Mouse (Mus musculus) lung, embryonic 14.5 days (tissue): ENCODE results near the gene Ncs1. TPM values are rescaled to one million over a fixed set of nuclear protein-coding genes. Genes with fewer than 3 reads are reported as not detected.

Experiments used
- ATAC-seq: fragments of 200-750 bp; cut with Nextera tagmentation; 2 replicates; pipeline ENCODE4 v1.8.0; 2017; ENCODE audit warnings: mild to moderate bottlenecking, moderate TSS enrichment, moderate library complexity; ENCODE audit not compliant: insufficient read depth
- DNase-seq: peaks from one replicate; pipeline ENCODE4 v3.0.0-alpha.2; 2015
- H3K27ac ChIP-seq: fragments of 300-500 bp; sonication (generic); 2 replicates; pipeline ENCODE4 v1.5.1; 2014; ENCODE audit warnings: low read depth, mild to moderate bottlenecking, moderate library complexity
- H3K27me3 ChIP-seq: fragments of 300-500 bp; sonication (generic); 2 replicates; pipeline ENCODE4 v1.6.1; 2014; ENCODE audit warnings: low read length, control low read depth; ENCODE audit not compliant: insufficient read depth
- H3K36me3 ChIP-seq: fragments of 300-500 bp; sonication (generic); 2 replicates; pipeline ENCODE4 v1.6.1; 2014; ENCODE audit warnings: control low read depth; ENCODE audit not compliant: insufficient read depth
- H3K4me1 ChIP-seq: fragments of 300-500 bp; sonication (generic); 2 replicates; pipeline ENCODE4 v1.6.1; 2014; ENCODE audit warnings: antibody characterized with exemption, control low read depth; ENCODE audit not compliant: insufficient read depth
- H3K4me2 ChIP-seq: fragments of 300-500 bp; sonication (generic); 2 replicates; pipeline ENCODE4 v1.6.1; 2014; ENCODE audit warnings: mild to moderate bottlenecking
- H3K4me3 ChIP-seq: fragments of 300-500 bp; sonication (generic); 2 replicates; pipeline ENCODE4 v1.5.1; 2014; ENCODE audit warnings: low read depth, low read length
- H3K9ac ChIP-seq: fragments of 300-500 bp; sonication (generic); 2 replicates; pipeline ENCODE4 v1.6.1; 2014
- H3K9me3 ChIP-seq: fragments of 300-500 bp; sonication (generic); 2 replicates; pipeline ENCODE4 v1.6.1; 2016; ENCODE audit warnings: low read depth, low read length, control low read depth
- CTCF ChIP-seq: IDR thresholded peaks from 2 replicates; pipeline ENCODE4 v1.5.1; 2016; ENCODE audit warnings: antibody characterized with exemption, low read depth
- WGBS: fragments of 180-500 bp; shearing (Covaris S2); extraction: QIAGEN DNeasy Blood & Tissue Kit; methylation state at CpG from one replicate; pipeline ENCODE4 v1.1.7; 2014; 5-methylcytosine and 5-hydroxymethylcytosine counted together
- polyA plus RNA-seq: library from polyadenylated mRNA; unstranded; fragments of >200 nt; fragmentation: Nextera tagmentation; extraction: Ambion mirVana; gene quantifications from 2 replicates; pipeline ENCODE4 v1.2.1, GENCODE M21; 2014

Gene Ncs1
- polyA plus RNA-seq, 1 experiment from 2014 or later = 28.6 TPM

DNA sequence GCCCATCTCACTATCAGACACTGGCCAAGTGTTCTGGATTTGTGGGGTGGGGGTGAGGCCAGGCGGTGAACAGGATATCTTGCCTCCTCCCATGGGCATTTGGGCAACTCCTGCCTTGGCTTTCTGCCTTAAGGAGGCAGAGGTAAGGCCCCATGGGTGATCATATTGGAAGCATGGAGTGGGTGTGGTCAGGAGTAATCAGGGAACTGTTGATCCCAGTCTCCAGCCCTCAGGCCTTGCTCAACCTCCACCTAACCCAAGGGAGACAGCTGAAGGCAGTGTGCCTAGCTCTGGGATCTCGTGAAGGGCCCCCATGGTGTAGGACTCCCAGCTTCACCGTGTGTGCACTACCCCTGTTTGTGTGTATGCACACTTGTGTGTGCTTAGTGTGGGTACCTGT, 9.2 kb downstream of the Ncs1 start:
- no peak overlapping the region for H3K4me2 ChIP-seq
- ATAC-seq (no peak), DNase-seq (no peak)
- H3K36me3 ChIP-seq = no peaks in the 10 kb centered on the region
- peaks cover 22% of the 10 kb centered on the region for H3K4me1 ChIP-seq
- no peak for TF ChIP-seq CTCF
- H3K27me3 ChIP-seq = no peaks in the 10 kb centered on the region
- whole genome bisulfite sequencing = 82% methylated on average over 3 of the region's 3 CpGs
- no peak overlapping the region for H3K4me3 ChIP-seq
- H3K9ac ChIP-seq = no peak overlapping the region
- no peaks in the 10 kb centered on the region for H3K9me3 ChIP-seq
- no peak overlapping the region; the same call in 1 of the 2 replicates for H3K27ac ChIP-seq

- peak; percentile 54 for TF ChIP-seq CTCF
- H3K4me2 ChIP-seq = peak overlapping the region; percentile 41; the same call in 1 of the 2 replicates
- H3K4me1 ChIP-seq = peaks cover 22% of the 10 kb centered on the region
- DNase-seq (peak; percentile 81), ATAC-seq (peak; percentile 38)
- H3K27me3 ChIP-seq = no peaks in the 10 kb centered on the region
- no peaks in the 10 kb centered on the region for H3K36me3 ChIP-seq
- H3K4me3 ChIP-seq = no peak overlapping the region
- H3K9me3 ChIP-seq = no peaks in the 10 kb centered on the region
- H3K9ac ChIP-seq = no peak overlapping the region
- WGBS = 16% methylated on average over 21 of the region's 21 CpGs
- peak overlapping the region; percentile 66 for H3K27ac ChIP-seq
Observed at GRCm38 (mm10) chr2:31255952-31256938, 10.6 kb downstream of the Ncs1 start.

- Histone ChIP-seq H3K9ac (no peak overlapping the region), H3K27me3 (no peaks in the 10 kb centered on the region), H3K4me2 (peak overlapping the region; percentile 41; the same call in 1 of the 2 replicates), H3K4me1 (peaks cover 22% of the 10 kb centered on the region), H3K27ac (peak overlapping the region; percentile 66; the same call in 1 of the 2 replicates), H3K36me3 (no peaks in the 10 kb centered on the region), H3K9me3 (no peaks in the 10 kb centered on the region), H3K4me3 (no peak overlapping the region)
- no peak for TF ChIP-seq CTCF
- peak; percentile 16; the same call in 1 of the 2 replicates for ATAC-seq
- WGBS = 47% methylated on average over 6 of the region's 6 CpGs
- DNase-seq = peak; percentile 23
Observed at GRCm38 (mm10) chr2:31257096-31257495, 11.5 kb downstream of the Ncs1 start.

- Histone ChIP-seq H3K27me3 (no peaks in the 10 kb centered on the region), H3K27ac (peak overlapping the region; percentile 54; the same call in 1 of the 2 replicates), H3K9ac (peak overlapping the region; percentile 43), H3K4me1 (peaks cover 25% of the 10 kb centered on the region), H3K36me3 (no peaks in the 10 kb centered on the region), H3K4me2 (peak overlapping the region; percentile 83), H3K9me3 (no peaks in the 10 kb centered on the region), H3K4me3 (peak overlapping the region; percentile 40)
- 11% methylated on average over 22 of the region's 22 CpGs for WGBS
- peak; percentile 67 for ATAC-seq
- peak; percentile 93 for DNase-seq
- TF ChIP-seq CTCF = no peak
Observed at GRCm38 (mm10) chr2:31258609-31259366, 13.2 kb downstream of the Ncs1 start.

DNA sequence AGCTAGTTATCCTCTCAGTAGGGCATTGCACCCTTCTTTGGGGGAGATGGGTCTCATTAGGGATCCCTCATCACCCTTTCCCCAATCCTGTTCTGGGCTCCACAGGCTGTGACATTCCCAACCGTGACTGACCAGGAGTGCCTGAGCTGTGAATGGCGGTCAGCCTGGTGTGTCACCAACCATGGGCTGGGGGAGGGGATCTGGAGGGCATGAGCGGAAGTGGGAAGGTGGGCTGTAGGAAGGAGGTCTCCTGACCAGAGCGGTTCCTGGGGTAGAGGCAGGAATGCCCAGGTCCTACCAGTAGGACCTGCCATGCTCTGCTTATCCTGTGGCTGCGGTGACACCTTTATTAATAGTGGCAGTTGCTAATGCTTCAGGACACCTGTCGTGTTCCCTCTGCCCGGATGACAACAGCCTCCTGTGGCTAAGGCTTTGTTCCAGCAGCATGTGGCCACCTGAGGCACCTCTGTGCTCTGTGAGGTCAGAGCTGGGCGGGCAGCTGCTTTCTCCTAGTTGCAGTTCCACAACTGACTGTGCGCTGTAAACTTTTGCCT, 13.8 kb downstream of the Ncs1 start:
- ATAC-seq (peak; percentile 16; the same call in 1 of the 2 replicates), DNase-seq (no peak)
- Histone ChIP-seq H3K9ac (peak overlapping the region; percentile 43), H3K9me3 (no peaks in the 10 kb centered on the region), H3K4me2 (peak overlapping the region; percentile 83), H3K4me3 (peak overlapping the region; percentile 40), H3K27ac (peak overlapping the region; percentile 54; the same call in 1 of the 2 replicates), H3K27me3 (no peaks in the 10 kb centered on the region), H3K4me1 (peaks cover 32% of the 10 kb centered on the region), H3K36me3 (no peaks in the 10 kb centered on the region)
- no peak for TF ChIP-seq CTCF
- 28% methylated on average over 9 of the region's 9 CpGs for WGBS

GRCm38 (mm10) chr2:31260549-31260948, 14.9 kb downstream of the Ncs1 start:
- Histone ChIP-seq H3K27ac (no peak overlapping the region), H3K4me2 (no peak overlapping the region), H3K9me3 (no peaks in the 10 kb centered on the region), H3K27me3 (no peaks in the 10 kb centered on the region), H3K4me1 (peaks cover 33% of the 10 kb centered on the region), H3K9ac (no peak overlapping the region), H3K4me3 (no peak overlapping the region), H3K36me3 (no peaks in the 10 kb centered on the region)
- whole genome bisulfite sequencing = 83% methylated on average over 8 of the region's 8 CpGs
- TF ChIP-seq CTCF = no peak
- DNase-seq (no peak), ATAC-seq (no peak)
